Mouse (Mus musculus) kidney, postnatal 25 days (tissue): ENCODE results near the gene Sh2d4b.

Experiments
- DNase-seq, 2 experiments: peaks; one replicate each; pipeline ENCODE4 v3.0.0; 2021; ENCODE audit warnings: mixed read lengths in 2 of 2

The Sh2d4b gene

DNA sequence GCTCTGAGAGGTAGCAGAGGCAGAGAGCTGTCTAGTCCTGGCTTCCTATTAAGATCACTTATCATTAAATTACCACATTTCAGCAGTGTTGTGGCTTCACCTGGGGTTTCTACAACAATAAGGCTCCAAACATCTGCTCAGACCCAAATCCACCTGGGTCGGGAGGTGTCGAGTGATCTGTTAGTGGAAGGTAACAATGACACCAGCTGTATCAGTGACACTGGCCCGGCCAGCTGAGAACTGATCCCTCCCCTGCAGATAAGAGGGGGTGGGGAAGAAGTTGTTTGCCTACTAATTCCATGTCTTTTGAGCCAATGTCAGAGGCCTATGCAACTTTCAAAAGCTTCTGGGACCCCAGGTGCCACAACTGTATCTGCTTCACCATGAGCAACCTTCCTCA, at the start of gene Sh2d4b:
TSS of gene Sh2d4b (minus strand) at position 71 of the 400 bp plus-strand sequence.
- DNase-seq: no peak

DNA sequence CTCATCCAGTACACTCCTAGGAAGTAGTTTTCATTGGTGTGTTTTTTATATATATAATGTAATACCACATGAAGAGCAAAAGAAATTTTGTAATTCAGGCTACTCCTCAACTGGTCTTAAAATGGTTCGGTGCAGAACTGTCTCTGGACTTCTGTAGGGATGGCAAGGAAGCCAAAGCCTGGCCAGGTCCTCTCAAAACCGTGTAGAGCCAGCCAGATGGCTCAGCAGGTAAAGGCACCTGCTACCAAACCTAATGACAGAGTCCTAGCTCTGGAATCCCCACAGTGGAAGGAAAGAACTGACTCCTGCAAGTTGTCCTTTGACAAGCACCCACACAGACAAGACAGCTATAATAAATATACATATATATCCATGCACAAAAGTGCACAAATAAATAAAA, 49.4 kb upstream of the Sh2d4b start:
- no peak for DNase-seq

DNA sequence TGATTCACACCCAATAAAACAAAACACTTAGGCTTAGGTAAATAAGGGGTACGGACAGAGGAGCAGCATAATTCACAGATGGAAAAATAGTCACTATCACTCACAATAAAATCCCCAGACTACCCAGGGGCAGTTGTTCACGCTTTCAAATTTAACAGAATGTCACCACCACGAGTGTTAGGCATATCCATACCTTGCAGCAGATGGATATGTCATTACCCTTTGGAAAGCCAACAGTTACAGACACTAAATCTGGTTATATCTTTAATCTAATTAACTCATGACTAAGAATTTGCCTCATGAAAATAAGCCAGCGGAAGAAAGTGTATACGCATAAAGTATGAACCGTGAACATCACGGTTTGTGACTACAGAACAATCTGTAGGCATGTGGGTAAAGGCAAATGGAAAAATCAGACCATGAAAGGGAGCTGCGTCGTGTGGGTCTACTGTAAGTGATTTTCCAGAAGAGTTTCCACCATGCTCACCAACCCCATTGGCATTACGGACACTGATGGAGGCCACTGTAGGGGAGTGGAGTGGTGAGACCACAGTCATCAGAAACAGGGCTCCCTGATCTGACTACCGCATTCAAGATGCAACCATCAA, 45.4 kb upstream of the Sh2d4b start:
- no peak for DNase-seq

DNA sequence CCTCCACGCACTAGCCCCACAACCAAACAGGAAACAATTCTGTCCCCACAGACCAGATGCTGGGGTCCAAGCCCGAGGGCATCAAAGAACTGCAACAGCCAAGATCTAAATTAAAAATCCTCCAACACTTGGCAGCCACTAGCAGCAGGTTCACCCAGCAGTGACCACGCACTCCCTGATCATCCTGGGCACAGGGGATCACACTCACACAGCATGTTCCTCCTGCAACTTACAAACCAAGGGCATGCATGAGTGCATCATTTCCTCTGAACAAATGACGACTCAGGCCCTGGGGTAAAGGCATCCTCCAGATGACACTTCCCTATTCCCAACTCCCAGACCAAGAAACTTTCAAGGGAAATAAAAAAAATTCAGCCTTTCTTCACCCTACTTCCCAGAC, 44.0 kb upstream of the Sh2d4b start:
- DNase-seq: no peak

DNA sequence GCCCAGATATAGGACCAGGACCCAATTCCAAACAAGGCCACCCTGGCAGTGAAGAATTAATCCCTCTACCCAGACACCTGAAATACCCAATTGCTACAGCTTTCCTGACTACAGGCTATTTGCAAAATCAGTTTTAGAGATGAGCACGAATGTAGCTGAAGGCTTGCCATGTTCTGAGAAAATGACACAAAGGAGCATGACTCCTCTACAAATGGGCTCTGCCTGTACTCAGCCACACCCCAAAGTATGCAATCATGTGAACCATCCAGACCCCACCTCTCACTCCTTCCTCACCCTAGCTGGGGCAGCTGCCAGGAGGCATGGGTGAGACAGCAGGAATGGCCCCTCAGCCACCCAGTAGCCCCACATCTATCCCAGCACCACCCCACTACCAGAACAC, 42.4 kb upstream of the Sh2d4b start:
- DNase-seq: no peak

DNA sequence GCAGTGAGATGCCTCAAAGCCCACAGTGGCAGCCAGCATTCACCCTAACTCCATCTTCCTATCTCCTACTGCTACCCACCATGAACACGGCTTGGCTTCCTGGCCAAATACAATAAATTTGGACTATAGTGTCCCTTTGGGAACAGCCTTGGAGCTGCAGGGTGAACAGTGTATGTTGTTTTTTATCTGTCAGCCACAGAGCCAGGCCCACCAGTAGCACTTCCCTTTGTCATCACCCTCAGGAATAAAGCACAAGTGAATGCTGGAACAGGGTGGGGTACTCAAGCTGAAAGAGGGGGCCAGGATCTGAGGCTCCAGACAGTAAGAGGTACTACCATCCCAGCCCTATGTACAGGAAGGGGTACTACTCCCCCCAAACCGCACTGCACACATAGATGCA, 42.0 kb upstream of the Sh2d4b start:
- no peak for DNase-seq

DNA sequence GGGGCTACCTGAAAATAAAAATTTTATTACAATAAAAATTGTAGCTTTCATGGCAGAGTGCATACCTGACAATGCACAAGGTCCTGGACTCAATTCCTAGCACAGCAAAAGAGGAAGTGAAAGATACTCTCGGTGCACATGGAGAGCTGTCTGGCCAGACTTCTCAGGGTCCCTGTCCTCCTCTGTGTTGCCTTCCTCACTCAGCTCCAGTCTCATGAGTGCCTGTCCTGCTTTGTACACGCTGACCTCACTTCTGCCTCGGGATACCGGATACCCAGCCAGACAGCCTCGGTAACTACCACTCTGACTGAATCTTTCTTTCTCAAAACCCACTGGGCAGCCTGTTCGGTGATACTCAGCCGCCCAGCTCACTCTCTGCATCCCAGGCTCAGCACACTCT, 40.3 kb upstream of the Sh2d4b start:
- DNase-seq: no peak

DNA sequence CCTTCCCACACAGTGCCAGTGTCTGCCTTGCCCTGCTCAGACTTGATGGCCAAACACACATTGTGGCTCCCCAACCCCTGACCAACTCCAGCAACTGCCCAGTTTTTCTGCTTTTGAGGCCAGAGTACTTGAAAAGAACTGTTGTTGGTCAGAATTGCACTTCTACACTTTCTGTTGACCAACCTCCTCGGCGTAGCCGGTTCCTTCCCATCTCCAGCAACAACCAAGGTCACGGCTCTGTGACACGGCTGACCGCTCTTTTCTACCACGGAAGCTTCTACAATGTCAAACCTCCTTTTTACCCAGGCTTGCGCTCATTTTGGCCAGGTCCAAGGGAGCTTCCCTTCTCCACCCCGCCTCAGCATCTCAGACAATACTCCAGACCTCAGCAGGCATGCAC, 39.2 kb upstream of the Sh2d4b start:
- DNase-seq: peak; percentile 60 to 77

DNA sequence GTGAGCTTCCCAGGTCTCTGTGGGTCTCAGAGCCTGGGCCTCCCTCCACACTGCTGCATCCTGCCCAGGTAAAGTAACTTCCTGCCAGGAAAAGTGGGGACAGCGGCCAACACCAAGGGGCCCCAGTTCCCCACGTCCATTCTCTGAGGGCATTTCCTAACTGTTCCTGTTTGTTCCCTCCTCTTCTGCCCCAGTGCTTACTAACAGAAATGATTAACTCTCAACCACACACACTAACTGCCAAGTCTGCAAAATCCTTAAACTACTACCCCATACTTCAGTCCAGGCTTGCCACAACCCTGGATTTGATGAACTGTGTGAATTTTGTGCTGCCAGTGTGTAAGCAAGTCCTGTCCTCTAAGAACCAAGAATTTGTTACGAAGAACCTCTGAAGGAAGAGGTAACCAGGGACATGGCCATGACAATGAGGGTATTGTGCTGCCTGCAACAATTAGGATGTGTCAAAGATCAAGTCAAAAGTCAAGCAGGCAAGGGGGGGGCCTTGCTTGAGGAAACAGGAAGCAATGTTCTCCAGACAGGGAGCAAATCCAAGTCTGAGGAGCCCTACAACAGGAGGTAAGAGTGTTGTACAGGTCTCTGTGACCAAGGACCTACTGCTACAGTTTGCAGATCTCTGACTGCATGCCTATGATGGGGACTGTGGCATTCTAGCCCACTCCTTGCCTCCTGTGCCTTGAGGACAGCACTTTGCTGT, 38.2 kb upstream of the Sh2d4b start:
- peak; percentile 67 to 88 for DNase-seq

DNA sequence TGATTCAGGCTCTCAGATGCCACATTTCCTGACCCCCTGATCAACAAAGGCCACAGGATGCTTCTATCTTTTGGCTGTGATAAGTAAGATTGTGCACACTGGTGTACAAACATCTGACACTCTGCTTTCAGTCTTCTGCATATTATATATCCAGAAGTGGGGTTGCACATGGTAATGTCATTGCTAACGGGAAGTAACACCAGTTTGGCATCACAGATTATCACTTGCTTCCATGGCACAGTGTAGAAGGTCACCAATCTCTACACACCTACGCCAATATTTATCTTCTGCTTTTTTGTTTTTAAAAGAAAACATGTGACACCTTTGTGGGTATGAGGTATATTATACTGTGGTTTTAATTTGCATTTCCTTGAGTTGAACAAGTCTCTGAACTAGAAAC, 36.9 kb upstream of the Sh2d4b start:
- no peak for DNase-seq

DNA sequence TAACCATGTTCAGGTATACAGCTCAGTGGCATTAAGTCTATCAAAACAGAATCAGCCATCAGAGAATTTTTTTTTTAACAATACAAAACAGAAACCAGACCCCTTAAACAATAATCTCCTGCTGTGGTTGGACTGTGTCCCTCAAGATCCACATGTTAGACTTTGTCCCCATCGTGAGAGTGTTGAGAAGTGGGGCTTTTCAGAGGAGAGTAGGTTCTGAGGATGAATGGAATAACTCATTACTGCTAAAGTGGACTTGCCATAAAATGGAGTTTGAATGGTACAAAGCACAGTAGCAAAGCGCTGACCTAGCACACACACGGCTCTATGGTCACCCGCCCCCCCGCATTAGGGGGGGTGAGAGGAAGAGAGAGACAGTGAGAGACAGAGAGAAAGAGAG, 35.8 kb upstream of the Sh2d4b start:
- peak in 1 of 2 experiments; percentile 50 for DNase-seq

DNA sequence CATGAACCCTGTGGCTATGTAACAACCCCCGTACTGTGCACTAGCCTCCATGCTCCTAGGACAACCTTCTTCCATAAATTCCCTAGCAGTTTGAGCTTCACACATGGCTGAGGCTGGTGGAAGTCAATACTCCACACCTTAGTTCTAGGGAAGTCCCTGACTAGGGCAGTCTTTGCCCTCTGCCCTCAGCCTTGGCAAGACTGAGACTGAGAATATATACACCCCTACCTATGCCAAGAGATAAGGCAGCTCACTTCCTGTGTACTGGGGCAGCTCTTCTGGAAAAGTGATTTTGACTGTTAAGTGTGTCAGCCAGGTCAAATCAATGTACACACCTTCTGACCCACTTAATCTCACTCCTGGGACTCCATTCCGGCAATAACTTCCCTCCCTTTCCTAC, 34.0 kb upstream of the Sh2d4b start:
- peak in 1 of 2 experiments; percentile 65 for DNase-seq

DNA sequence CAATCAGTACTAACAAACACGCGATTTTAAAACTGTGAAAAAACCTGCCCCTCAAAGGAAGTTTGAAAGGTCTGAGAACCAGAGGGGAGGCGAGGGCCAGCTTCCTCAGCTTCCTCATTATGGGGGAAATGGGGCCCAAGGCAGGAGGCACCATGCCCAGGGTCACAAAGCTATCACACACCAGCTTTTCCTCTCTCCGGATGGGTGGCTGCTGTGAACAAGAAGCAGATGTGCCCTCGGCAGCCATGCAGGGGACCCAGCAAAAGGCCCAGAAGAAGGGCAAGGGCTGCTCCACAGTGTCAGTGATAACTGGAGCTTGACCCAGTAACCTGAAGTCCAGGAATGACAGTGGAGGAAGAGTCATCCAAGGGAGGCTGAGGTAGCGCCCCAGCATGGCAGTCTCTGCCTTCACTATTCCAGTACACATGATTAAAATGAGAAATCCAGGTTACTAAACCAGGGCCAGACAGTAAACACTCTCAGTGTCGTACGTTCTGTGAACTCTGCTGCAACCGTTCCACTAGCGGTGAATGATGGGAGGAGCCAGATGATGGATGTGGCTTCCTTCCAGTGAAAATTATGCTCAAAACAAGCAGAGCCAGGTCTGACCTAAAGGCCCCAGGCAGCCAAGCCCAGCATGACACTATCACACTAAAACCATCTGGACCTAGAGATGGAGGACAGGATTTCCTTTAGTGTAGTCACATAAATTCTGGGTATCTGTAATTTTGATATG, 31.5 kb upstream of the Sh2d4b start:
- peak; percentile 64 to 77 for DNase-seq

DNA sequence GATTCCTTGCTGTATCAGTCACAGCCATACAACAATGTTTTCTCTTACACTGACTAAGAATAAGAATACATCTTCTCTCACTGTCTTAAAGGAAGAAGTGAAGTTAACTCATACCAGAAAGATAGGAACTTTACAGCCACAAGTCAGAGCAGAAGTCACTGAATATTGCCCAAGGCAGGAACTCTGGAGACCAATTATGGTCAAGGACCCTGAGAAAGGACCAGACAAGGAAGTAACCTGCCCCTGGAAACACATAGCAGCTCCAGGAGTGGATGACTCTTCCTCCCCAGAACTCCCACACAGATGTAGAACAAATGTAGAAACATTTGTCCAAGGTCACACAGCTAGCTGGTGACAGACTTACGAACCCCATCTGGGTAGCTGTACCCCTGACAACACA, 28.2 kb upstream of the Sh2d4b start:
- no peak for DNase-seq

DNA sequence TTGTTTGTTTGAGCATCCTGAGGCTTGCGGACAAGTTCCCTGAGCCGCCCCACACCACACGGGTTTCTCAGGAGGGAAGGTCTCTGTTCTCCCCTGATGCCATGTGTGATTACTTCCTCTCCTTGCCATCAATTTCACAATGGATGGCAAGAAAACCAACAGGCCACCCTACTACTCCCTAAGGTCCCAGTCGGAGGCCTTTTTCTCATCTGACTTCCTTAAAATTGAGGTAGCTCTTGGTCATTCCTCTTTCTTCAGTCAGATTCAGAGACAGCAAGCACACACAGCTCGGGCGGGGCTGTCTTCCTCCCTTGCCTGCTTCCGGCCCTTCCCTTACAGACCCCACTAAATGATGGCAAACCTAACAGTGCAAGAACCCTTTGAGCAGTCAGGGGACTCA, 26.5 kb upstream of the Sh2d4b start:
- DNase-seq: no peak

DNA sequence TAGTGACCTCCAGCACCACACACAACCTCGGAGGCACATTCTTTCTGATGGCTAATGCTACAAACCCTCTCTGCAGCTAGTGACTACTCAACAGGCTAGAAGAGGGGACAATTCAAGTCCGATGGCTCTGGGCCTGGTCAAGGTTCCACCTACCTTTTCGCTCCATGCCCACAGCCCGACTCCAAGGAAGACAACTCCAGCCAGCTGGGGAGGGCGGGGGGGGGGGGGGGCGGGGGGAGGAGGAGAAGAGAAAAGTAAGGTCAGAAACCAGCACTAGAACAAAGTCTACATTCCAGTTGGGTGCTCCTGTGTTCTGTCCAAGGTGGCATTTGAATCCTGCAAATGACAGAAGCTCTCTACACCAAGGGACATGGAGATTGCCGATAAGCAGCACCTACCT, 25.4 kb upstream of the Sh2d4b start:
- peak in 1 of 2 experiments; percentile 74 for DNase-seq

DNA sequence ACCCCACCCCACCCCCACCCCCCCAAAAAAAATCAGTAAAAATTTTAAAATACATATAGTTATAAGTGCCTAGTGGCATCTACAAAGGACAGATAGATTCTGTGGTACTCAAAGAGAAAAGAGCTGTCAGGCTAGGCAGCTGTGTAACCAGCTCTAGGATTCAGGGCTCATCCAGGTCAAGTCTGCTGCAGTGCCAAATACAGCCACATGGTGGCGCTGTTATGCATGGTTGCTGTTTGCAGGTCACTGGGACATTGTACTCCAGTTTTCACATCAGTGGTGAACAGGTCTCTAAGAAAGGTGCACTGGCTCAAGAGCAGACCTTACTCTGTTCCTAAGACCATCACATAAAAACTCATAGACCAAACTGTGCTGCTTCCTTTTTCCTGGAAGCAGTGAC, 24.6 kb upstream of the Sh2d4b start:
- DNase-seq: peak; percentile 91 to 97

DNA sequence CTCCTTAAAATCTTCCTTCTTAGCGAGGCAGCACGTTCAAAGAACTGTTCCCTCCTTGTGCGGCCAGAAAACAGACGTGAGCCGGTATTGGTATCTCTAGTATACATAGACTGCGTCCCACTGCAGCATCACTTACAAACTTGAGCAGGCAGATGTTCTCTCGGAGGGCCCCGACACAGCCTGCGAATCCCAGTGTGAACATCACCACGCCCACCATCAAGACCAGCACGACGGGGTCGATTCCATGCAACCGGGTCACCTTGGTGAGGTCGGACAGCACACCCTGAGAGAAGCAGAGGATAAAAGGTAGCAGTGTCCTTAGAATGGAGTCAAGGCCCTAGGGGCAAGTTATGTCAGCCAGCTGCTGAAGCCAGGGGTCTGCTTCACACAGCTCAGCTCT, 23.6 kb upstream of the Sh2d4b start:
- DNase-seq: no peak

DNA sequence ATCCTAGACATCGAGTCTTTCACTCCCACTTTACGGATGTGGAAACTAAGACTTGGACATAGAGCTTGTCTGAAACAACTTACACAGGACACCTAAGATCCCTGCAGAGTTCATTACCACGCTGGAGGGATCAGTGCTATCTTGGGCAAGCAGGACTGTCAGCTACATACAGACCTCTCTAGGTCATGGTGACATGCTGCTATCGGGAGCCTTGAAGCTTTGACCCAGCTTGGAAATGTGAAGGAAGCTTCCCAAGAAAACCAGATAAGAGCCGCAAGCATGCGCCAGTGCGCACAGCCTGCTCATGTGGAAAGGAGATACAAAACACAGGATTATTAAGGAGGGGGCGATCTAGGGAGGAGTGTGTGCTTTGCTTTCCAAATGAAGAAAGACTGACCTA, 22.8 kb upstream of the Sh2d4b start:
- no peak for DNase-seq

DNA sequence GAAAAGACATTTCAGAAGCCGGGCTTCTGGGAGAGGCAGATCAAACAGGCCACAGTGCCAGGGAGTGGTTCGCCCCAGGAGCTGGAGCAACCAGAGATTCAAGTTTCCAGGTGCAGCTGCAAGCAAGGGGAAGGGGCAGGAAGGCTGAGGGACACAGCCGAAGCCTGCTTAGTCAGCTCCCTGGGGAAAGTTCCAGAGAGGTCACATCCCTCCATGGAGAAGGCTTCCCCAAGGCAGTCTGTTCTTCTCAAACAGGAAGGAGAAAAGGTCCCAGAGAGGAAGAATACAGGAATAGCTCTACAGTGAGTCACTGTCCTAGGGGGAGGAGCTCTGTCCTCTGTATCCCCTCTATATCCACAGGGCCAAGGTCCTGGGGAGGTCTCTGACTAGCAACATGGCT, 21.6 kb upstream of the Sh2d4b start:
- DNase-seq: peak; percentile 65 to 84

DNA sequence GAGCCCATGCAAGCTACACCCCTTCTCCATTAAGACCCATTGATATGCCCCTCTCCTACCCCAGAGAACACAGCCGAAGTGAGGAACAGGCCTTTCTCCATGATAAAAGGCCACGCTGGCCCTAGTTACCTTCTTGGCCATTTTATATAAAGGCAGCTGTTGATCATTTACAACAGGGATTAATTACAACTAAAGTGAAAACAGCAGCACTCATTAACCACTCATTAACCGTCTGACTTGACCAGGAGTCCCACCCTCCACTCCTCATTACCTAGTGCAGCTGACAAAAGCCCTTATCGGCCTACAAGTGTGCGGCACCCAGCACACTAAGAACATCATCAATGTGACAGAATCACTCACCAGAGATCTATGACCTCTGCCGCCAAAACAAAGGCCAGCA, 20.6 kb upstream of the Sh2d4b start:
- no peak for DNase-seq

DNA sequence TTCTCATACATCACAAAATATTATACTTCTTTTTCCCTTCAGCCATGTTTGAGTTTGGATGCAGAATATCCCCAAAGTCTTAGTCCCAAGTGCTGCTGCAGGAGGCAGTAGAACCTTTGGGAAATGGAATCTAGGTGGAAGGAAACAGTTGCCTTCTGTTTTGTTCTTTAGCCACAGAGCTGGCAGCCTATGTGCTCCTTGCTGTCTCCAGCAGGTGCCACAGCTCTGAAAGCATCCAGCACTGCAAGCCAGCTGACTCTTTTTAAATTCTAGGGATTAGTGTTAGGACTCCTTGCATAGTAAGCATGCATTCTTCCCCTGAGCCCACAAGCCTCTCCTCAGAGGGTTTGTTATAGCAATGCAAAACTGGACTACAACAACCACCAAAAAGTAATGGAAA, 18.5 kb upstream of the Sh2d4b start:
- DNase-seq: no peak

DNA sequence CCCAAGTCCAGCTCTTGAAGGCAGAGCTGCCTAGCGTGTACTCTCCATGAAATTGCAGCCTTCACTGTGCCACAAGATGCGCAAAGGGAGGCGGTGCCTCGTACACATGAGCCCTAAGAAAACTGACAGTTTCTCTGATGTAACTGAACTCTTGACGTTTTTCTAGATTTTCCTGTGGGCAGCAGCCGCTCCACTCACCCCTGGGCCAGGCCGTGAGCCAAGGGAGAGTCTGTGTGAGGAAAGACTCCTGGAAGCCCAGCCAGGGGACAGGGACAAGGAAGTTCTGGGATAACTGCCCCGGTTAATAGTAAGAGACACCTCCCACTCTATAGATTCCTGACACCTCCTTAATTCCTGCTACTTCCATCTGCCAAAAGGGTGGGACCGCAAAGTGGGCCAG, 15.7 kb upstream of the Sh2d4b start:
- peak in 1 of 2 experiments; percentile 37 for DNase-seq

DNA sequence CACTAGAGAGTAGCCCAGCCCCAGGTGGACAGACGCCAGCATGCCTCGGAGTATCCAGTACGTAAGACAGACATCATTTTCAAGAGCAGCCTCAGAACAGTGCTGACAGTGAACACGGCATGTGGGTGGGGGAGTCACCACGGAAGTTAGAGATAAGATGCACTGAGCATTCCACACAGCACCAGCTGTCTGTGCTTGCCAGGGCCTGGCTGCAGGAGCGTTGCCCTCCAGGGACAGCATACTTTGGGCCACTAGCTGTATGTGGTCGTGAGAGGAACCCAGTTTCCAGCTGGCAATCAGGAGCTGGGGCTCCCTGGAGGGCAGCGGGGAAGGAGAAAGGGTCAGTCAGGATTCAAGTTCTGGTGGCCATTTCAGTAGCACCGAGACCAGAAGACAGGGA, 13.7 kb upstream of the Sh2d4b start:
- DNase-seq: no peak
